Comparison of ENCODE assay signal across 9 mouse cellular contexts in the genomic region with DNA sequence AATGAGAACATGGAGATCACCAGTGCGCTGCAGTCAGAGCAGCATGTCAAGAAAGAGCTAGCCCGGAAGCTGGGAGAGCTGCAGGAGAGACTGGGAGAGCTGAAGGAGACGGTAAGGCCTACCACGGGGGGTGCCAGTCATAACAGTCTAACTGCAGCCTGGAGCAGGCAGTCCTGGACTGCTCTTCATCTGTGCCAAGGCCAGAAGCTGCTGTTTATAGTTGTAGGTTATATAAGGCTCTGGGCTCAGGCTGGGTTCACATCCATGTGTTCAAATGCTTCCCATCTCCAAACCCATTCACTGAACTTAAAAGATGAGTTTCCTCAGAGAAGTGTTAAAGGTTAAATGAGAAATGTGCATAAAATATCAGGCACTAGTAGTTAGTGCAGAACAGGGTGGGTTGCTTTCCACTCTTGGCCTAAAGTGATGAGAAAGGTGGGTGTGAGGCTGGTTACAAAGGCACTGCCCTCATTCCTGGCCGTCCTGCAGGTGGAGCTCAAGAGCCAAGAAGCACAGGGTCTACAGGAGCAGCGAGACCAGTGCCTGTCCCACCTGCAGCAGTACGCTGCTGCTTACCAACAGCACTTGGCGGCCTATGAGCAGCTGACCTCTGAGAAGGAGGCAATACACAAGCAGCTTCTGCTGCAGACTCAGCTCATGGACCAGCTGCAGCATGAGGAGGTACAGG. TPM values are rescaled to one million over a fixed set of nuclear protein-coding genes. Genes with fewer than 3 reads are reported as not detected.
DNase-seq lines count a peak whose midpoint lies in the region; ATAC-seq and TF ChIP-seq lines count a peak whose summit lies in the region.
"Had no signal": no experiment of that assay in that cellular context is flagged by ENCODE, and none has a peak within 500 bp of the region (broad histone marks: within the 10 kb centered on the region; RNA-seq: fewer than 3 reads in every experiment).

No protein-coding gene starts in this region.

- H3K27me3 ChIP-seq in limb, embryonic 11.5 days (ENCODE audit: control insufficient read depth, insufficient read depth, low read length): no peaks in the 10 kb centered on the region
- H3K27me3 ChIP-seq: megakaryocyte, embryonic 14.5 days had no signal

- 48% methylated on average over 8 of the region's 8 CpGs for WGBS in limb, embryonic 11.5 days
- 46% methylated on average over 8 of the region's 8 CpGs for WGBS in olfactory bulb, adult 2 months

- intact Hi-C loops in left cerebral cortex, postnatal 14 days (cut with DNase I): no loop called here
- intact Hi-C loops in left cerebral cortex, postnatal 10 days (cut with DNase I): no loop called here
- intact Hi-C loops in heart, postnatal 10 days (cut with DNase I): no loop called here

- H3K27ac ChIP-seq in limb, embryonic 11.5 days (replicated peaks; ENCODE audit: low read depth, low read length): no peak overlapping the region
- H3K27ac ChIP-seq in olfactory bulb, adult 2 months (ENCODE audit: insufficient read depth, low read depth, low read length): no peak overlapping the region

- peak; percentile 60; the same call in 1 of the 2 replicates for TF ChIP-seq CTCF in olfactory bulb, adult 2 months (IDR thresholded peaks at IDR 0.05; ENCODE audit: insufficient read depth, low read depth, low read length)

- H3K4me2 ChIP-seq in limb, embryonic 11.5 days (ENCODE audit: low read depth, severe bottlenecking): no peak overlapping the region

- ATAC-seq in limb, embryonic 11.5 days (ENCODE audit: insufficient number of reproducible peaks, low FRiP score, low TSS enrichment, low read depth): 0 out of 2 replicates have a peak, but pooled peaks have one; percentile 38

- H3K9me3 ChIP-seq in limb, embryonic 11.5 days (ENCODE audit: control insufficient read depth, low read length): no peaks in the 10 kb centered on the region
- H3K9me3 ChIP-seq: megakaryocyte, embryonic 14.5 days had no signal

- TF ChIP-seq POLR2A in olfactory bulb, adult 2 months (IDR thresholded peaks at IDR 0.05; ENCODE audit: insufficient read depth, low read depth, low read length): no peak

- peak; percentile 66 to 67 for DNase-seq in left cerebral cortex, postnatal 14 days (ENCODE audit: low spot score in 2 of 2)
- no peak for DNase-seq in left cerebral cortex, postnatal 10 days (ENCODE audit: extremely low spot score in 1 of 2, low spot score in 2 of 2)
- peak; percentile 83 for DNase-seq in NIH3T3 (ENCODE audit: low read depth)
- peak; percentile 85 for DNase-seq in cerebellum, adult 9-10 months
- DNase-seq in heart, postnatal 10 days: peak; percentile 43 to 71
- peak; percentile 91 for DNase-seq in limb, embryonic 11.5 days (ENCODE audit: low spot score)
- DNase-seq in ovary, postnatal 10 days (ENCODE audit: low spot score): no peak

- no peak overlapping the region for H3K9ac ChIP-seq in limb, embryonic 11.5 days (ENCODE audit: low read length)

- no peak overlapping the region for H3K4me3 ChIP-seq in limb, embryonic 11.5 days (ENCODE audit: low read depth, low read length)
- no peak overlapping the region for H3K4me3 ChIP-seq in olfactory bulb, adult 2 months (ENCODE audit: insufficient read depth, low read depth, low read length)
- H3K4me3 ChIP-seq: megakaryocyte, embryonic 14.5 days had no signal

- H3K36me3 ChIP-seq in limb, embryonic 11.5 days (ENCODE audit: control insufficient read depth, insufficient read depth, low read length): peaks cover 24% of the 10 kb centered on the region

- H3K4me1 ChIP-seq in limb, embryonic 11.5 days (ENCODE audit: control insufficient read depth, insufficient read depth, low read length): peaks cover 3% of the 10 kb centered on the region; the same call in 1 of the 2 replicates
- peaks cover 4% of the 10 kb centered on the region; the same call in 1 of the 2 replicates for H3K4me1 ChIP-seq in olfactory bulb, adult 2 months (ENCODE audit: control insufficient read depth, insufficient read depth, low read length)

RNA-seq across cellular contexts. Expression of a gene that starts 16.4 kb away (rescaled TPM):
- total RNA-seq in left cerebral cortex, postnatal 14 days (2021): 100 to 1,000 TPM; 204 to 219 TPM
- 100 to 1,000 TPM; 233 to 242 TPM for total RNA-seq in left cerebral cortex, postnatal 10 days (2021)
- 100 to 1,000 TPM; 163 to 182 TPM for total RNA-seq in heart, postnatal 10 days (2021)
- polyA plus RNA-seq in limb, embryonic 11.5 days (2014; fragmentation: Nextera tagmentation; extraction: Ambion mirVana): 272 and 354 TPM in 2 replicates
- not detected in 2 replicates for polyA plus RNA-seq in olfactory bulb, adult 2 months (2012; ENCODE audit: insufficient read depth, insufficient read length, low replicate concordance, missing spikeins)

RNA-seq across cellular contexts. Expression of a gene that starts 17.1 kb away (rescaled TPM):
- total RNA-seq in left cerebral cortex, postnatal 14 days (2021): 10 to 100 TPM; 78.9 to 83.9 TPM
- 10 to 100 TPM; 73.6 to 78.6 TPM for total RNA-seq in left cerebral cortex, postnatal 10 days (2021)
- total RNA-seq in heart, postnatal 10 days (2021): 10 to 100 TPM; 73.7 to 74.8 TPM
- polyA plus RNA-seq in limb, embryonic 11.5 days (2014; fragmentation: Nextera tagmentation; extraction: Ambion mirVana): 18.1 and 18.9 TPM in 2 replicates
- polyA plus RNA-seq in olfactory bulb, adult 2 months (2012; ENCODE audit: insufficient read depth, insufficient read length, low replicate concordance, missing spikeins): 105 TPM in 1 of 2 replicates, not detected in the other

RNA-seq across cellular contexts. Expression of a gene that starts 44.3 kb away (rescaled TPM):
- 10 to 100 TPM; 57.5 to 64.7 TPM for total RNA-seq in left cerebral cortex, postnatal 14 days (2021)
- total RNA-seq in left cerebral cortex, postnatal 10 days (2021): 10 to 100 TPM; 65.2 to 74.9 TPM
- 10 to 100 TPM; 30.9 to 34.9 TPM for total RNA-seq in heart, postnatal 10 days (2021)
- 58.6 and 61.5 TPM in 2 replicates for polyA plus RNA-seq in limb, embryonic 11.5 days (2014; fragmentation: Nextera tagmentation; extraction: Ambion mirVana)
- not detected in 2 replicates for polyA plus RNA-seq in olfactory bulb, adult 2 months (2012; ENCODE audit: insufficient read depth, insufficient read length, low replicate concordance, missing spikeins)

RNA-seq across cellular contexts. Expression of a gene that starts 47.8 kb away (rescaled TPM):
- total RNA-seq in left cerebral cortex, postnatal 14 days (2021): 10 to 100 TPM; 69.5 to 79.0 TPM
- total RNA-seq in left cerebral cortex, postnatal 10 days (2021): 10 to 100 TPM; 65.2 to 75.1 TPM
- total RNA-seq in heart, postnatal 10 days (2021): 10 to 100 TPM; 37.4 to 39.3 TPM
- 52.2 and 67.8 TPM in 2 replicates for polyA plus RNA-seq in limb, embryonic 11.5 days (2014; fragmentation: Nextera tagmentation; extraction: Ambion mirVana)
- polyA plus RNA-seq in olfactory bulb, adult 2 months (2012; ENCODE audit: insufficient read depth, insufficient read length, low replicate concordance, missing spikeins): not detected in 2 replicates

RNA-seq across cellular contexts. Expression of a gene that starts 48.8 kb away (rescaled TPM):
- 1,000 to 10,000 TPM; 1,093 to 1,153 TPM for total RNA-seq in left cerebral cortex, postnatal 14 days (2021)
- 100 to 1,000 TPM; 707 to 727 TPM for total RNA-seq in left cerebral cortex, postnatal 10 days (2021)
- 10 to 100 TPM; 10.0 to 12.5 TPM for total RNA-seq in heart, postnatal 10 days (2021)
- polyA plus RNA-seq in limb, embryonic 11.5 days (2014; fragmentation: Nextera tagmentation; extraction: Ambion mirVana): 36.1 and 39.9 TPM in 2 replicates
- 153 TPM in 1 of 2 replicates, not detected in the other for polyA plus RNA-seq in olfactory bulb, adult 2 months (2012; ENCODE audit: insufficient read depth, insufficient read length, low replicate concordance, missing spikeins)

Comparison
In these comparisons a context has a peak if more than half of its experiments do, and no peak if none do; other contexts are left out.
1. DNase-seq: peak in left cerebral cortex, postnatal 14 days (2 of 2), NIH3T3 (single experiment), cerebellum, adult 9-10 months (single experiment), heart, postnatal 10 days (2 of 2) and limb, embryonic 11.5 days (single experiment); none in left cerebral cortex, postnatal 10 days (0 of 2) and ovary, postnatal 10 days (single experiment).